Mouse (Mus musculus) bone marrow macrophage, adult 2 months (primary cell): Measurements from ENCODE around the gene Zfpl1.

Experiments used
- CTCF ChIP-seq: IDR thresholded peaks from 2 replicates; pipeline ENCODE4 v1.5.1; 2012; ENCODE audit warnings: low read depth, mild to moderate bottlenecking, low read length, moderate library complexity
- POLR2A ChIP-seq: IDR thresholded peaks from 2 replicates; pipeline ENCODE4 v1.6.1; 2012; ENCODE audit warnings: mild to moderate bottlenecking, low read depth, low read length, borderline replicate concordance

GRCm38 (mm10) chr19:6101186-6101585 is 16.4 kb upstream of the Zfpl1 start:
- TF ChIP-seq CTCF, result no peak
- no peak for TF ChIP-seq POLR2A
